Mouse (Mus musculus) inflammation-experienced regulatory T-cells, adult 6 months (primary cell): ENCODE measurements around the gene Paxbp1. TPM values are rescaled to one million over a fixed set of nuclear protein-coding genes. Genes with fewer than 3 reads are reported as not detected.
"Not testable (repeated sequence)": the region's sequence is repeated elsewhere in the genome, so short reads cannot be mapped to it uniquely, and the experiment has no call there.

Source experiments
- ATAC-seq: one replicate; pipeline ENCODE4 v1.8.0; 2017
- polyA plus RNA-seq, 3 experiments: library from polyadenylated mRNA; unstranded; fragments of 100-300 nt; shearing (Covaris generic); gene quantifications; one replicate each; pipeline ENCODE4 v1.2.1; 2017

Paxbp1 gene
- 100 to 1,000 TPM in 2 of 3 experiments, 10 to 100 TPM in 1; 70.7 to 130 (median 118) TPM for polyA plus RNA-seq

- peak; percentile 94 for ATAC-seq
Observed at GRCm38 (mm10) chr16:91044270-91045182, at the start of gene Paxbp1. Gene Paxbp1, minus strand, starts transcription at chr16:91044543.

- ATAC-seq = no peak
Observed at GRCm38 (mm10) chr16:91086642-91087306, 42.4 kb upstream of the Paxbp1 start.

- no peak for ATAC-seq
Observed at GRCm38 (mm10) chr16:91085239-91085825, 41.0 kb upstream of the Paxbp1 start.

- no peak for ATAC-seq
Observed at GRCm38 (mm10) chr16:91084307-91085238, 40.2 kb upstream of the Paxbp1 start.

- no peak for ATAC-seq
Observed at GRCm38 (mm10) chr16:91083002-91083646, 38.8 kb upstream of the Paxbp1 start.

- peak; percentile 79 for ATAC-seq
Observed at GRCm38 (mm10) chr16:91081508-91081907, 37.2 kb upstream of the Paxbp1 start.

- ATAC-seq = peak; percentile 57
Observed at GRCm38 (mm10) chr16:91076180-91076579, 31.8 kb upstream of the Paxbp1 start.

GRCm38 (mm10) chr16:91075423-91075822, 31.1 kb upstream of the Paxbp1 start:
- not testable (repeated sequence) for ATAC-seq

GRCm38 (mm10) chr16:91073163-91073892, 29.0 kb upstream of the Paxbp1 start:
- ATAC-seq = peak; percentile 97

GRCm38 (mm10) chr16:91072256-91072655, 27.9 kb upstream of the Paxbp1 start:
- no peak for ATAC-seq

GRCm38 (mm10) chr16:91068969-91069368, 24.6 kb upstream of the Paxbp1 start:
- ATAC-seq = no peak

- ATAC-seq = no peak
Observed at GRCm38 (mm10) chr16:91067122-91067521, 22.8 kb upstream of the Paxbp1 start.

- ATAC-seq = no peak
Observed at GRCm38 (mm10) chr16:91064583-91065365, 20.4 kb upstream of the Paxbp1 start.

- ATAC-seq = peak; percentile 25
Observed at GRCm38 (mm10) chr16:91063786-91064185, 19.4 kb upstream of the Paxbp1 start.

- ATAC-seq = peak; percentile 56
Observed at GRCm38 (mm10) chr16:91061531-91062318, 17.4 kb upstream of the Paxbp1 start.

- no peak for ATAC-seq
Observed at GRCm38 (mm10) chr16:91057741-91058140, 13.4 kb upstream of the Paxbp1 start.

GRCm38 (mm10) chr16:91057261-91057660, 12.9 kb upstream of the Paxbp1 start:
- ATAC-seq = peak; percentile 16

GRCm38 (mm10) chr16:91056043-91056821, 11.9 kb upstream of the Paxbp1 start:
- peak; percentile 97 for ATAC-seq
